Mouse (Mus musculus) cerebral cortex, adult 2 months (tissue): ENCODE results near the gene Cd38.

Source experiments
- WGBS: fragments of 180-500 bp; shearing (Covaris S2); methylation state at CpG from one replicate; pipeline ENCODE4 v1.1.7; 2018; 5-methylcytosine and 5-hydroxymethylcytosine counted together

Gene Cd38

GRCm38 (mm10) chr5:43860096-43860495, 8.3 kb upstream of the Cd38 start:
- 93% methylated on average over 5 of the region's 5 CpGs for WGBS

DNA sequence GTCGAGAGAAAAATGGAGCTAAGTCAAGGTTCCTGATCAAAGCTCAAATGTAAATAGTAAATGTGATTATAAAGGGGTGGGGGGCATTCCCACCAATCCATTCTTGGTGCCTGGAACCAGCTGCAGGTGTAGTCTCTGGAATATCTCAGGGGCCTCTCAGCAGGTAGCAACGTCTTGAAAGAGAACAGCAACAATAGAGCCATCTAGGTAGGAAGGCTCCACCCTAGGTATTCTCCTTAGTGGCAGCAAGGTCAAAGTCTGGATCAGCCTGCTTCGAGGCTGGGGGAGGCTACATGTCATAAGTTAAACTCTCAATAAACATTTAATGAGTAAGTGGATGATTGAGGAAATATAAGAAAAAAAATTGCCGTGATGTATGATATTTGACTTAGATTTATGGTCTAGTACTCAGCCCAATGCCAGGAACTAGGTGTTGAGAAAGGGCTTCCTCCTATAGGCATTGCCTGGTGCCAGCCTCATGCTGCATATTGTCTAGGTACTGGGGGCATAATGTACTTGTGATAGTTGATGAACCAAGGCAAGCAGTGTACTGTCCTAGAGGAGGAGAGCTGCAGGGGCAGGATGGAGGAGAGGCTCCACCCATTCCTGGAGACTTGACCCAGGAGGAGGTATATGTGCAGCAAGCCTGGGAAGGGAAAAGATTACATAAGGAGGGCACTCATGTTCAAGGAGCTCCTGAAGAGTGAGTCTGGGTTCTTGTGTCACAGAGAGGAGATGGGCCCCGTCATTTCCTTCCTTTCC, 7.5 kb upstream of the Cd38 start:
- WGBS: 80% methylated on average over 5 of the region's 5 CpGs

- WGBS: 90% methylated on average over 6 of the region's 6 CpGs
These were observed 4.7 kb upstream of the Cd38 start for GRCm38 (mm10) chr5:43863642-43864041.

GRCm38 (mm10) chr5:43865316-43865715, 3.0 kb upstream of the Cd38 start:
- 32% methylated on average over 2 of the region's 2 CpGs for WGBS

DNA sequence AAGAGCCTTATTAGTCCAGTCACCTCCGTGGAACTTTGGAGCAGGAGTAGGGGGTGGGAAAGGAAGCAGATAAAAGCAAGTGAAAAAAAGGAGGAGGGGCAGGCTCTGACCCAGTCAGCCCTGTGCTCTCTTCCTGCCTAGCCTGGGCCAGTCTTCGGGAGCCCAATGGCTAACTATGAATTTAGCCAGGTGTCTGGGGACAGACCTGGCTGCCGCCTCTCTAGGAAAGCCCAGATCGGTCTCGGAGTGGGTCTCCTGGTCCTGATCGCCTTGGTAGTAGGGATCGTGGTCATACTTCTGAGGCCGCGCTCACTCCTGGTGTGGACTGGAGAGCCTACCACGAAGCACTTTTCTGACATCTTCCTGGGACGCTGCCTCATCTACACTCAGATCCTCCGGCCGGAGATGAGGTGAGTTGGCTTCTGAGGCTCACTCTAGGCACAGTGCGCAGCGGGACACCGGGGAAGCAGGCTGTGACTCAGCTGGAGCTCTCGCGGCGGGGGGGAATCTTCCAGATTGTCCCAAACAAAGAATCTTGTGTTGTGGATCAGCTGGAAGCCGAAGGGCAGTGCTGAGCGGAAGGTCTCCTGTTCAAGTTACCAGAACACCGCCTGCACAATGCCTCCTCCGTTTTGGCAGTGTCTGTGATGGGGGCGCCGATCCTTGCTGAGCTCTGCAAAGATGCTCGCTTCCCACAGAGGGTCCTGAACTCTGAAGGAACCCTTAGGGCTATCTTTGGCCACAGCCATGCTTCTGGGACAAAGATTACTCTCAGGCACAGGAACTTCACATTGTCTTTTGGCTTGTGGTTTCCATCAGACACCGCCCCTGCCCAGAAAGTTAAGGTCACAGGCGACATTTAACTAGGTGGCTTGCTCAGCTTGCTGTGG, 603 bp downstream of the Cd38 start:
- WGBS: 17% methylated on average over 28 of the region's 28 CpGs

DNA sequence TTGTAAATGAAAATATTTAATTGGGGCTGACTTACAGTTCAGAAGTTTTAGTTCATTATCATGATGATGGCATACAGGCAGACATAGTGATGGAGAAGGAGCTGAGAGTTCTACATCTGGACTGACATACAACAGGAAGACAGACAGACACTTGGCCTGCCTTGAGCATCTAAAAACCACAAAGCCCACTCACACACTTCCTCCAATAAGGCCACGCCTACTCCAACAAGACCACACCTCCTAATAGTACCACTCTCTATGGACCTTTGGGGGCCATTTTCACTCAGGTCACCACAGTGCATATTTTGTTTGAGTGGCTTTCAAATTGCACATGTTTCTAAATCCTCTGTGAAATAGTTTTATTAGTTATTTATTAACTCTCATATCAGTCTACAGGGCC, 3.5 kb downstream of the Cd38 start:
- WGBS: 68% methylated on average over 1 of the region's 1 CpGs

GRCm38 (mm10) chr5:43872652-43873051, 4.3 kb downstream of the Cd38 start:
- WGBS: 90% methylated on average over 1 of the region's 1 CpGs

DNA sequence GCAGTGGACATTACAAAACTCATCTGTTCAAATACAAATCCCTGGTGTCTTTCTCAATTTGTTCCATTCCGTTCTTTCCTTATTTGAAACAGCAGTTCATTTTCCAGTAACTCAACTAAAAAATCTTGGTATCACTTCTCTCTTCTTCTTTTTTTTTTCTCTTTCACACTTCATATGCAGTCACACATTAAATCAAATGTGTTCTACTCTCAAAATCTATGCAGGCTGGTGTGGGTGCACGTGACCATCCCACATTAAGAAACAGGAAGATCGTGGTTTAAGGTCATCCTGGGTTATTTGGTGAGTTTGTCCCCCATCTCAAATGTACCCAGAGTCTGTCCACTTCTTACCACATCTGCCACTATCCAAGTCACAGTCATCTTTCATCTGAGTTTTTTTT, 13.7 kb downstream of the Cd38 start:
- whole genome bisulfite sequencing: 53% methylated on average over 3 of the region's 3 CpGs

DNA sequence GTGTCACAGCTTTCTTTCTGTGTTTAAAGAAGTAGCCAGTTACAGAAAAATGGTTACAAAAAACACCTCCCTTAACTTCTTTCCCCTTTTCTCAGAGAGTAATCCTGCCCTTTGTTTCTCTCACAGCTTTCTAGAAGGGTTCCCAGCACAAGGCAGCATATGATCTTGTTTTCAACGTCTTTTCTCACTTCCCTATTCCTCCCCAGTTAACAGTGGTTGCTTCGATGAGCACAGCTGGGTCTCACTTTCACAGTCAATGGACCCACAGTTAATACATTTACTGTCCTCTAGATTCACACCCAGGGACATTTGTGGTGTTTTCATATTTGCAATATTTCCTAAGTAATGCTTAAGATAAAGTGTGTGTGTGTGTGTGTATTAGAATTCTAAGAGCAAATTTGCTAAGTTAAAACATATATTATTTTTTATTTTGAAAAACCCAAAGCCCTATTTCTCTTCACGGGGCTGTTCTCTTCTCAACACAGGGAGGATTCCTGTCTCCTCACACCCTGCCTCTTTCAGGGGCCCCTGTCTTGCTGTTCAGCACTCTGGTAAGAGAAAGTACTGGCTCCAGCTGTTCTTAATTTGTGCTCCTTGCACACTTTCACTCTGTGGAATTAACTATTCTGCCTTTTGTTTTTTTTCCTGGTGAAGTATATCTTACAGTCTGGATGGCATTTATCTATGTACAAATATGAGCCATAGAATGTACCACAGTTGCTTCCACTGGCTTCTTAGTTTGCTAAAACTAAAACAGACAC, 16.9 kb downstream of the Cd38 start:
- 38% methylated on average over 3 of the region's 3 CpGs for WGBS

GRCm38 (mm10) chr5:43892386-43892785, 24.0 kb downstream of the Cd38 start:
- WGBS: 22% methylated on average over 1 of the region's 1 CpGs

DNA sequence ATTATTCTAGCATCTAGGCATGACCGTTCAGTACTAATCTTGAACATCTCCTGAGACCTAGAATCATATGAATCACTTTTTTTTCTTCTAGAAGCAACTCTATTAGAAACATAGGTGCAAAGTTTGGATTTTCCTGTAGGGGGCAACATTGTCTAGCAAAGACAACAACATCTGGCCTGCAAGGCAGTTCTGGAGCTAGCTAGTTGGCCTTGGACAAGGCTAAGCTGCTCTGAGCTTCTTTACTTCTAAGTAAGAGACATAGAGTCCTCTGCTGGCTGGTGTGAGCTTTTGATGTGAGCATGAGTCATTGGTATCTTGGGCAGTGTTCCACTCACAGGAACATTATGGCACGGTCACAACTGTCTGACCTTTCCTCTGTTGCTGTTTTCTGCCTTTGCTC, 25.8 kb downstream of the Cd38 start:
- 69% methylated on average over 2 of the region's 2 CpGs for WGBS

DNA sequence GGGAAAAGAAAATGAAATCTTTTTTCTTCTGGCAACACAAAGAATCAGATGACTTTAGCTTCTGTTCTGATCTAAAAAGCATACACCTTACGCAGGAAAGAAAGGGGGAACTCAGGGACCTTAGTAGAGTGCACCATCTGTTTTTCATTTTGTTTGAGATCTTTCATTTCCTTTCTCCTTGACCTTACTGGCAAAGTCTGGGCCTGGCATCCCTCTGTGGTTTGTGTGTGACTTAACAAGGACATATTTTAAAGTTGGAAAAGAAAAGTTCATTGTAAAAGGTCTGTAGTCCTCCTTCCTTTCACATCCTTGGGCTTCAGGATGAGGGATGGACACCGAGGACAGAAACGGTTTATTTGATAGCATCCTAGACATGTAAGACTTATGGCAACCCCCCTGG, 27.6 kb downstream of the Cd38 start:
- 91% methylated on average over 3 of the region's 3 CpGs for WGBS

DNA sequence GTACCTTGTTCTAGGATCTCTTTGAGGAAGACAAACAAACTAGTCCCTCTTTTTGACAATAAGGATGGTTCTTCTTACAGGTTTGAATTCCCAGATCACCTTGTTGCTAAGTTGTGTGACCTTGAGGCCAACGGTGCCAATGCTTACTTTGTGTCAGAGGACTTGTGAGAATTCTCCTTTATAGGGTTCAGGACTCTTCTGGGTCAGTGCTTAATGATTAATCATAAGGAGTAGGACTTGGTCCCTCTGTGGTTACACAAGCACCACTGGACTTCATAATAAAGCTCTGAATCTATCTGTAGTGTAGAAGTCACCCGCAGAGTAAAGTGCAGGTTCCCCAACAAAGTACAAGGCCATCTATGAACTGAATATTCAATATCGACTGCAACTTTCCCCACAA, 36.3 kb downstream of the Cd38 start:
- WGBS: 95% methylated on average over 3 of the region's 3 CpGs

DNA sequence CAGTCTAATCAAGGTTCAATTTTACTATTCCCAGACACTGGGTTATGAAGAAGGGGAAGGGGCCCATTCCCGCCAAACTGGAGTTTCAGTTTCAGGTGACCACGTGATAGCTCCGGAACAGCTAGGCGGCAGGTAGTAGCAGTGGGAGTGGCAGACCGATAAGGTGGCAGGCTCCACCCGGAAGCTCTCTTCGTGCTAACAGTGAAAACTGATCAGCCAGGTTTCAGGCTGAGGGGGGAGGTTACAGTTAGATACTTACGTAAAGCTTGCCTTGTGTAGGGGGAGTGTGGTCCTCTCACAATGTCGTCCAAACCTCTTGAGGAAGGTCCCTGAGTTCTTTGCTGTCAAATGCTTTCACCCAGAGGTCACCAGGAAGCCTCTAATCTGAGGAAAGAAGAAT, 40.9 kb downstream of the Cd38 start:
- 76% methylated on average over 9 of the region's 9 CpGs for WGBS

GRCm38 (mm10) chr5:43910006-43910405, 41.7 kb downstream of the Cd38 start:
- 99% methylated on average over 6 of the region's 6 CpGs for WGBS

DNA sequence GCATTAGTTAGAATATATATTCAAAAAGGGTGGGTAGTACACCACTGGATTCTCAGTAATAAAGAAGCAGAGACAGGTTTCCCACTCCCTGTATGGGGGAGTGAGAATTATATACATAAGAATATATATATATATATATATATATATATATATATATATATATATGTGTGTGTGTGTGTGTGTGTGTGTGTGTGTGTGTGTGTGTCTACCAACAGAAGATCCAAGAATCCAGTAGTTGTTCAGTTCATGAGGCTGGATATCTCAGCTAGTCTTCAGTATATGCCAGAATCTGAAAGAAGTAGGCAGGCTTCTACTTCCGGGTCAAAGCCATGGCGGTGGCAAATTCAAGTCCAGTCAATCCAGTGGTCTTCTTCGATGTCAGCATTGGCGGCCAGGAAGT, 44.5 kb downstream of the Cd38 start, which contains the start of gene Gm7879:
Gm7879 (plus strand) TSS at position 301 of the 400 bp plus-strand sequence.
- 96% methylated on average over 4 of the region's 4 CpGs for WGBS

- WGBS: 92% methylated on average over 4 of the region's 4 CpGs
These were observed 47.0 kb downstream of the Cd38 start for GRCm38 (mm10) chr5:43915261-43915886.

- WGBS: 91% methylated on average over 11 of the region's 11 CpGs
These were observed 53.5 kb downstream of the Cd38 start for GRCm38 (mm10) chr5:43921877-43922276.

DNA sequence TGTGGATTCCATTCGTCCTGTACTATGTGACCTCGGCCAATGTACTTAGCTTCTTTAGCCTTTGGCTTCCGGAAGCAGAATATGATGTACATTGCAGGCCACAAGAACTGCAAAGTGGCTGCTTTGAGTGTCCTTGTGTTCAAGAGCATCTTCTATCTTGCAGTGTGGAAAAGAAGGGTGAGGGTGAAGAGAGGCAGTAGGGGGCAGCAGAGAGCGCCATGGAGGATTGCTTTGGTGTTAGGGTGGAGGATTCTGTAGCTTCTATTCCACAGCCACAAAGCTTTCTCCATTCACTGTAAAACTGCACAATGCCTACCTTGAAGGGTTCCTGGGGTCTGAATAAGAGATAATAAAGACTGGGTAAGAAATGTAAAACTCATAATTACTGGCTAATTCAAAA, 55.6 kb downstream of the Cd38 start:
- 45% methylated on average over 4 of the region's 4 CpGs for WGBS

DNA sequence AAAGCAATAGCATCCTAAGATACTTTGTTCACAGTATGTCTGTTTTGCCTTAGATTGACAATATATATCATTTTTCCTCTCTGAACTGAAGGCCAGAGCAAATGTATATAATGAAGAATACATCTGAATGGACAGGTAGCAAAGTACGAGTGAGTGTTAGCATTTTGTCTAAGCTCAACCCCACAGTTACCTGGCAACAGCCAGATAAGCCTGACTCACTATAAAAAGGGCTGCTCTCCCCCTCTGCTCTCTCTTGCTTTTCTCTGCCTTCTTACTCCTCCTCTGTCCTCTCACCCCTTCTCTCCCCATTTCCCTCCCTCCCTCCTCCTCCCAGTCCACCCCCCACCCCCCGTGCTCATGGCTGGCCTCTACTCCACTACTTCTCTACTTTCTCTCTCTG, 64.9 kb downstream of the Cd38 start:
- WGBS: 49% methylated on average over 2 of the region's 2 CpGs

GRCm38 (mm10) chr5:43947330-43947977, 79.1 kb downstream of the Cd38 start:
- WGBS: 57% methylated on average over 9 of the region's 9 CpGs
